Mouse (Mus musculus) erythroblast, embryonic 14.5 days (primary cell): ENCODE measurements at regions not wholly inside any gene's neighbourhood (a gene's known extent, or its start where the extent isn't known, plus 50 kb on each side); places are given as distances from the start of the nearest gene placed in this dataset.

ENCODE experiments used
- GATA1 ChIP-seq: IDR thresholded peaks from 2 replicates; pipeline ENCODE4 v1.6.1; 2012; ENCODE audit warnings: low read length, inconsistent platforms, mixed read lengths
- TAL1 ChIP-seq: IDR thresholded peaks from 3 replicates; pipeline ENCODE4 v1.6.1; 2012; ENCODE audit warnings: low read length, inconsistent platforms, mixed read lengths

DNA sequence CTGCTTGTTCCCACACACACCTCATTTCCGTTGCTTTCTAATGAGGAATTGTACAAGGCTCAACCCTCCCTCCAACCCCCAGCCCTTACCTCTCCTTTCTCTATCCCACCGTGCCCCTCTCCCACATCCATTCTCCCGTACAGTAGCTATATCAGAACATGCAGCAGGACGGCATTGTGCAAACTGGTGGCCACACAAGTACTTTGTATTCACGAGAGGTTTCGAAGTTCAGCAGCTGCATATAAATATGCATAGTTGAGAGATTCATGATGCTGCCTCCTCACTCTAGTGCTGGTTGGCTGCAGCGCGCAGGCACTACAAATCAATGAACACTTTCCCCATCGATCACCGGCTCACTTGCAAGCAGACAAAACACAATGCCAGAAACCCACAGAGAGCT is 65.1 kb downstream of the Gm11146 start:
- no peak for TF ChIP-seq TAL1
- TF ChIP-seq GATA1 = no peak
